Mouse (Mus musculus) heart, adult 18-20 months (tissue): Measurements from ENCODE around the gene Cd248. TPM values are rescaled to one million over a fixed set of nuclear protein-coding genes. Genes with fewer than 3 reads are reported as not detected.

Experiments
- DNase-seq, 2 experiments: peaks; one replicate each; pipeline ENCODE4 v3.0.0; 2021 to 2022; ENCODE audit warnings: mixed read lengths in 1 of 2
- long read RNA-seq, 2 experiments: library from polyadenylated mRNA; stranded (forward); transcript quantifications; one replicate each; pipeline ENCODE4 v2.0.0; 2021
- total RNA-seq, 2 experiments: library from RNA; stranded (reverse); gene quantifications; 2 replicates each; pipeline ENCODE4 v1.2.3; 2021

Cd248 gene
- total RNA-seq: 1 to 10 TPM; 6.9 to 7.4 TPM
- long read RNA-seq, experiment 1, transcript Cd248-201 (1 exons, 2,605 nt): major isoform, 6 of 6 reads
- long read RNA-seq, experiment 1, partial matches to known transcripts: 0 of 6 reads
- long read RNA-seq, experiment 1, other reads (novel, unspliced or antisense): 0 of 6 reads
- long read RNA-seq, experiment 2, partial matches to known transcripts: 0 of 2 reads
- long read RNA-seq, experiment 2, other reads (novel, unspliced or antisense): 0 of 2 reads

- peak; percentile 79 to 86 for DNase-seq
These were observed at the start of gene Cd248 for GRCm38 (mm10) chr19:5067867-5068569. Gene Cd248 (plus strand): TSS chr19:5068078.

GRCm38 (mm10) chr19:5018191-5018590 is 49.7 kb upstream of the Cd248 start:
- DNase-seq: no peak

GRCm38 (mm10) chr19:5021416-5021815 is 46.5 kb upstream of the Cd248 start:
- DNase-seq: no peak

GRCm38 (mm10) chr19:5023621-5024479 is 44.0 kb upstream of the Cd248 start, which contains the start of gene Slc29a2:
Gene Slc29a2 (plus strand): TSS chr19:5023860.
- DNase-seq: peak; percentile 94 to 95

GRCm38 (mm10) chr19:5026111-5026510 is 41.8 kb upstream of the Cd248 start:
- no peak for DNase-seq

GRCm38 (mm10) chr19:5032686-5033085 is 35.2 kb upstream of the Cd248 start:
- DNase-seq: no peak

- DNase-seq: no peak
These were observed 31.3 kb upstream of the Cd248 start for GRCm38 (mm10) chr19:5036577-5036976.

- peak; percentile 81 to 91 for DNase-seq
These were observed 30.0 kb upstream of the Cd248 start for GRCm38 (mm10) chr19:5037678-5038571.

GRCm38 (mm10) chr19:5038709-5039156 is 29.1 kb upstream of the Cd248 start, which contains the start of the genes B4gat1 and AC124502.3:
Gene B4gat1 (plus strand): TSS chr19:5038826.
Gene AC124502.3 (plus strand): TSS chr19:5038891.
- DNase-seq: peak; percentile 89 to 93

GRCm38 (mm10) chr19:5039301-5040114 is 28.4 kb upstream of the Cd248 start:
- DNase-seq: no peak

- peak; percentile 94 to 95 for DNase-seq
These were observed 26.9 kb upstream of the Cd248 start, which contains the start of gene Brms1 for GRCm38 (mm10) chr19:5040862-5041523. Gene Brms1 (plus strand): TSS chr19:5041354.

GRCm38 (mm10) chr19:5041588-5041987 is 26.3 kb upstream of the Cd248 start:
- no peak for DNase-seq

GRCm38 (mm10) chr19:5045531-5045930 is 22.3 kb upstream of the Cd248 start:
- DNase-seq: no peak

- no peak for DNase-seq
These were observed 19.5 kb upstream of the Cd248 start for GRCm38 (mm10) chr19:5048138-5049056.

- DNase-seq: no peak
These were observed 18.6 kb upstream of the Cd248 start for GRCm38 (mm10) chr19:5049325-5049724.

- DNase-seq: peak; percentile 73 to 82
These were observed 17.6 kb upstream of the Cd248 start, which contains the start of gene Rin1 for GRCm38 (mm10) chr19:5050047-5050905. Gene Rin1 (plus strand): TSS chr19:5050481.

GRCm38 (mm10) chr19:5051031-5051430 is 16.8 kb upstream of the Cd248 start:
- DNase-seq: no peak

GRCm38 (mm10) chr19:5051515-5051914 is 16.4 kb upstream of the Cd248 start:
- DNase-seq: no peak
